Mouse (Mus musculus) forebrain, embryonic 14.5 days (tissue): Measurements from ENCODE around the gene Cdh18. TPM values are rescaled to one million over a fixed set of nuclear protein-coding genes. Genes with fewer than 3 reads are reported as not detected.

Source experiments
- ATAC-seq: fragments of 200-750 bp; cut with Nextera tagmentation; 2 replicates; pipeline ENCODE4 v1.8.0; 2017; ENCODE audit warnings: mild to moderate bottlenecking, moderate library complexity
- DNase-seq: peaks from one replicate; pipeline ENCODE4 v3.0.0-alpha.2; 2015; ENCODE audit warnings: low spot score
- H3K27ac ChIP-seq: fragments of 300-500 bp; sonication (generic); 2 replicates; pipeline ENCODE4 v1.5.1; 2014; ENCODE audit warnings: low read depth, mild to moderate bottlenecking, control low read depth, low read length, moderate library complexity
- H3K27me3 ChIP-seq: fragments of 300-500 bp; sonication (generic); replicated peaks from 2 replicates; pipeline ENCODE4 v1.6.1; 2014; ENCODE audit warnings: low read length, control low read depth, mixed read lengths; ENCODE audit not compliant: control insufficient read depth, insufficient read depth
- H3K36me3 ChIP-seq: fragments of 300-500 bp; sonication (generic); 2 replicates; pipeline ENCODE4 v1.6.1; 2014; ENCODE audit warnings: low read length, control low read depth; ENCODE audit not compliant: control insufficient read depth, insufficient read depth
- H3K4me1 ChIP-seq: fragments of 300-500 bp; sonication (generic); 2 replicates; pipeline ENCODE4 v1.6.1; 2014; ENCODE audit warnings: antibody characterized with exemption, low read length, control low read depth; ENCODE audit not compliant: control insufficient read depth, insufficient read depth
- H3K4me2 ChIP-seq: fragments of 300-500 bp; sonication (generic); 2 replicates; pipeline ENCODE4 v1.6.1; 2014; ENCODE audit warnings: mild to moderate bottlenecking, control low read depth, low read length
- H3K4me3 ChIP-seq: fragments of 300-500 bp; sonication (generic); 2 replicates; pipeline ENCODE4 v1.5.1; 2014; ENCODE audit warnings: low read depth, low read length, control low read depth
- H3K9ac ChIP-seq: fragments of 300-500 bp; sonication (generic); 2 replicates; pipeline ENCODE4 v1.6.1; 2014; ENCODE audit warnings: mild to moderate bottlenecking, low read length, control low read depth, moderate library complexity
- H3K9me3 ChIP-seq: fragments of 300-500 bp; sonication (generic); replicated peaks from 2 replicates; pipeline ENCODE4 v1.6.1; 2016; ENCODE audit warnings: low read length, control low read depth, mixed read lengths; ENCODE audit not compliant: control insufficient read depth
- WGBS: fragments of 180-500 bp; shearing (Covaris S2); extraction: QIAGEN DNeasy Blood & Tissue Kit; methylation state at CpG from one replicate; pipeline ENCODE4 v1.1.7; 2014; 5-methylcytosine and 5-hydroxymethylcytosine counted together
- polyA plus RNA-seq: library from polyadenylated mRNA; unstranded; fragments of >200 nt; fragmentation: Nextera tagmentation; extraction: Ambion mirVana; gene quantifications from 2 replicates; pipeline ENCODE4 v1.2.1, GENCODE M21; 2014

The Cdh18 gene
- polyA plus RNA-seq, 1 experiment from 2014 or later: 1.9 TPM

- Histone ChIP-seq H3K9me3 (no peaks in the 10 kb centered on the region), H3K27ac (no peak overlapping the region), H3K4me3 (no peak overlapping the region), H3K4me1 (no peaks in the 10 kb centered on the region), H3K9ac (no peak overlapping the region), H3K27me3 (no peaks in the 10 kb centered on the region), H3K36me3 (no peaks in the 10 kb centered on the region), H3K4me2 (no peak overlapping the region)
- ATAC-seq (no peak), DNase-seq (peak; percentile 1)
- WGBS: 64% methylated on average over 1 of the region's 1 CpGs
Measured at GRCm38 (mm10) chr15:22870679-22871078, 321.9 kb downstream of the Cdh18 start.

DNA sequence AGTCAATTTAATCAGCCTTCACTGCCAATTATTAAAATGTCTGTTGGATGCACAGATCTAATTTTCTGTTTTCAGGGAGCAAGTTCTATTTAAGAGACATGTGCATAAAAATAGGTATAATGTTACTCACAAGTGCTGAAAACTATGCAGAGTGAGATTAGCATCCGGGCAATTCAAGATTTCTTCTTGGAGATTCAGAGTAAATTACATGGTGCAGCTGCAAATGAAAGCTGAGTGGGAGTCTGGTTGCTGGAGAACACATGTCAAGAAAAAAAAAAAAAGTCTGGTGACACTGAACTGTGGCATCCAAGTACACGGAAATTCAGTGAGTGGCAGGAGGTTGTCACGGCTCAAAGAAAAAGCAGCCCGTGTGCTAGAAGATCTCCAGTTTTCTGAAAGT is 348.9 kb downstream of the Cdh18 start:
- 75% methylated on average over 4 of the region's 4 CpGs for WGBS
- Histone ChIP-seq H3K4me1 (no peaks in the 10 kb centered on the region), H3K27me3 (no peaks in the 10 kb centered on the region), H3K27ac (no peak overlapping the region), H3K4me2 (no peak overlapping the region), H3K9me3 (no peaks in the 10 kb centered on the region), H3K9ac (no peak overlapping the region), H3K36me3 (no peaks in the 10 kb centered on the region), H3K4me3 (no peak overlapping the region)
- DNase-seq: peak; percentile 10
- ATAC-seq: no peak

- H3K9ac ChIP-seq: no peak overlapping the region
- no peak overlapping the region for H3K4me2 ChIP-seq
- H3K27ac ChIP-seq: no peak overlapping the region
- H3K27me3 ChIP-seq: no peaks in the 10 kb centered on the region
- 76% methylated on average over 4 of the region's 4 CpGs for WGBS
- ATAC-seq (no peak), DNase-seq (no peak)
- H3K9me3 ChIP-seq: no peaks in the 10 kb centered on the region
- H3K36me3 ChIP-seq: no peaks in the 10 kb centered on the region
- no peaks in the 10 kb centered on the region for H3K4me1 ChIP-seq
- H3K4me3 ChIP-seq: no peak overlapping the region
Measured at GRCm38 (mm10) chr15:22898208-22898607, 349.4 kb downstream of the Cdh18 start.

DNA sequence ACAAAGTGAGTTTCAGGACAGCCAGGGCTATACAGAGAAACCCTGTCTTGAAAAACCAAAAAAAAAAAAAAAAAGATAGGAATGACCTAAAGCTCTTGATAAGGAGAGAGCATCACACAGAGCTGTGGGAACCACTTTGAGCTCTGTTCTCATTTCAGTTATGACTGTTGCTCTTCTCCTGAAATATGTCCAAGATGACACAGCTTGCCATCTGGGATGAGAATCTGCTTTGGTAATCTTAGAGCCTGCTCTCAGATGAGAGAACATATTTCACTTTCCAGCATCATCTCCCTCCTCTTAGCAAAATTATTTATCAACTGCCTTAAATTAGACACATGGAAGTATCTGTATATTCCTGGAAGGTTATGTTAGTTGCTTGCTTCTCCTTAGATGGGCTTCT is 365.6 kb downstream of the Cdh18 start:
- H3K36me3 ChIP-seq: no peaks in the 10 kb centered on the region
- no peaks in the 10 kb centered on the region for H3K27me3 ChIP-seq
- no peak overlapping the region for H3K9ac ChIP-seq
- H3K27ac ChIP-seq: no peak overlapping the region
- ATAC-seq: no peak
- no peak overlapping the region for H3K4me3 ChIP-seq
- no peaks in the 10 kb centered on the region for H3K9me3 ChIP-seq
- no peaks in the 10 kb centered on the region for H3K4me1 ChIP-seq
- H3K4me2 ChIP-seq: no peak overlapping the region
- DNase-seq: peak; percentile 44

DNA sequence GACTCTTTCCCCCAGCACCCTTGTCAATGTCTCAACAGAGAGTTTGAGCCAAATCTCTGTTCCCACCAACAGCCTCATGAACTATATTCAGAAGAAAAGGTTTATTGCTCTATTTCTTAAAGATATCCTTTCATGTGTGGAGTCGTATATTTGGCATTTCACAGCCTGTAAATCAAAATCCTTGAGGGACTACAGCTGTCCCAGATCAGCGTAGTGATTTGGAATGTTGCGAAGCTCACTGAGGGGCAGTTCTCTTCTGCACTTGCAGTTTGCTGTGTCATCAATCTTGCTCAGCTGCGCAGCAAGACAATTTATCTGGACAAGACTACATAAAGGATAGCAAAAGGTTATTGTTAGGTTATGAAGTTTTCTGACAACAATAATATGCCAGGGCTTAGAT is 385.5 kb downstream of the Cdh18 start:
- no peaks in the 10 kb centered on the region for H3K4me1 ChIP-seq
- H3K9ac ChIP-seq: no peak overlapping the region
- no peaks in the 10 kb centered on the region for H3K36me3 ChIP-seq
- H3K4me2 ChIP-seq: no peak overlapping the region
- no peak for DNase-seq
- no peak overlapping the region for H3K4me3 ChIP-seq
- no peaks in the 10 kb centered on the region for H3K9me3 ChIP-seq
- no peak overlapping the region for H3K27ac ChIP-seq
- no peak for ATAC-seq
- H3K27me3 ChIP-seq: no peaks in the 10 kb centered on the region
- 87% methylated on average over 4 of the region's 4 CpGs for WGBS

DNA sequence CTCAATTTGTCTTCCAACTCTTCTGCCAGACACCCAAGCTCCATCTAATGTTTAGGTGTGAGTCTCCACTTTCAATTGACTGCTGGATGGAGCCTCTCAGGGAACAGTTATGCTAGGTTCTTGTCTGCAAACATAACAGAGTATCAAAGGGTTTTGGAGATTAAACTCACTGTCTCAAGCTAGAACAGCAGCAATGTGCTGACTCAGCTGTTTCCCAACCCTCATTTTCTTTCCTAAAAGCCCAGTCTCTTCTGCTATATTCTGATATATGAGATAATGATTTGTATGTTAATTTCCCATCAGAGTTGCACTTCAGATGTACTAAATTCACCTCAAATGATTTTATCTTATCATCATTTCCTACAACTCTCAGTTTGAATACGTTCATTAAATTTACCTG is 398.4 kb downstream of the Cdh18 start:
- 90% methylated on average over 1 of the region's 1 CpGs for WGBS
- Histone ChIP-seq H3K27me3 (no peaks in the 10 kb centered on the region), H3K27ac (no peak overlapping the region), H3K4me1 (no peaks in the 10 kb centered on the region), H3K4me3 (no peak overlapping the region), H3K36me3 (no peaks in the 10 kb centered on the region), H3K4me2 (no peak overlapping the region), H3K9me3 (no peaks in the 10 kb centered on the region), H3K9ac (no peak overlapping the region)
- ATAC-seq: no peak
- DNase-seq: no peak

GRCm38 (mm10) chr15:22969424-22969823 is 420.6 kb downstream of the Cdh18 start:
- no peak overlapping the region for H3K27ac ChIP-seq
- no peaks in the 10 kb centered on the region for H3K9me3 ChIP-seq
- no peak for DNase-seq
- no peak overlapping the region for H3K4me3 ChIP-seq
- no peak overlapping the region for H3K9ac ChIP-seq
- no peak for ATAC-seq
- no peaks in the 10 kb centered on the region for H3K27me3 ChIP-seq
- WGBS: 70% methylated on average over 11 of the region's 11 CpGs
- H3K4me1 ChIP-seq: no peaks in the 10 kb centered on the region
- no peak overlapping the region for H3K4me2 ChIP-seq
- no peaks in the 10 kb centered on the region for H3K36me3 ChIP-seq

DNA sequence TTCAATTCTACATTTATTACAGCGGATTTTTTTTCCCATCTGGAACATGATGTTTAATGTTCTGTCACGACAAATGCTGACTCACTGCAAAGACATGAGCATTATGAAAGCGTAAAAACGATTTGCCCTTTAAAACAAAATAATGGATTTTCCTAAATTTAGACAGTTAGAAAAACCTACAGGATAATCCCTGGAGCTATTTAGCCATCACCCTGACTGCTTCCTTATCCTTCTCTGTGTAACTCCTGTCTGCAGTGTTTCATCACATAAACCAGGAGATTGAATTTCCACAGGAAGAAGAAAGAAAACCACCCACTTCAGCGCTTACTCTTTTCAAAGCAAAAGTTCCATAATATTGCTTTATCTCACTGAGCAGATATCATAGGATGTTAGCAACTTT is 431.3 kb downstream of the Cdh18 start:
- H3K9me3 ChIP-seq: no peaks in the 10 kb centered on the region
- H3K9ac ChIP-seq: no peak overlapping the region
- H3K36me3 ChIP-seq: no peaks in the 10 kb centered on the region
- no peak overlapping the region for H3K27ac ChIP-seq
- no peaks in the 10 kb centered on the region for H3K27me3 ChIP-seq
- 88% methylated on average over 5 of the region's 5 CpGs for WGBS
- no peak overlapping the region for H3K4me3 ChIP-seq
- no peaks in the 10 kb centered on the region for H3K4me1 ChIP-seq
- DNase-seq (no peak), ATAC-seq (no peak)
- H3K4me2 ChIP-seq: no peak overlapping the region

GRCm38 (mm10) chr15:22984647-22985046 is 435.8 kb downstream of the Cdh18 start:
- H3K4me3 ChIP-seq: no peak overlapping the region
- no peak overlapping the region for H3K4me2 ChIP-seq
- H3K27me3 ChIP-seq: no peaks in the 10 kb centered on the region
- no peaks in the 10 kb centered on the region for H3K36me3 ChIP-seq
- ATAC-seq (no peak), DNase-seq (peak; percentile 20)
- H3K27ac ChIP-seq: no peak overlapping the region
- no peaks in the 10 kb centered on the region for H3K9me3 ChIP-seq
- 79% methylated on average over 5 of the region's 5 CpGs for WGBS
- no peaks in the 10 kb centered on the region for H3K4me1 ChIP-seq
- H3K9ac ChIP-seq: no peak overlapping the region

DNA sequence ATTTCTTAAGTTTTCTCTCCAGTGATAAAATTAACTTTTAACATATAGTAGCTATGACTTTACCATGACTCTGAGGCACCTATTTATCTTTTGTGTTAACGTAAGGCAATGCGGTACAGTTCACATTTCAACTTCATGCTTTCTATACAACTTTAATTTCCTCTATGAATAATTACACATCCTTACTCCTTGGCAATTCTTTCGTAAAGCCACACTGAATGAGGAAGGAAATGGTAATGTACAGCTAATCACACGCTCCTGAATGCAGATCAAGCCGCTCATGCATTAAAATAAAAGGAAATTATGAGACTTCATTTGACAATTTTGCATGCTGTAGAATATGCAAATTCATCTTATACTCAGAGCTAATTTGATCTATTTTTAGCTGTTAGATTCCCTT is 467.9 kb downstream of the Cdh18 start:
- H3K4me1 ChIP-seq: no peaks in the 10 kb centered on the region

More for the DNA sequence above, 467.9 kb downstream of the Cdh18 start:
- no peak overlapping the region for H3K4me3 ChIP-seq
- no peak overlapping the region for H3K27ac ChIP-seq
- no peaks in the 10 kb centered on the region for H3K36me3 ChIP-seq
- ATAC-seq: no peak
- H3K9ac ChIP-seq: no peak overlapping the region
- H3K4me2 ChIP-seq: no peak overlapping the region
- peak; percentile 23 for DNase-seq
- H3K9me3 ChIP-seq: no peaks in the 10 kb centered on the region
- H3K27me3 ChIP-seq: no peaks in the 10 kb centered on the region
- 37% methylated on average over 5 of the region's 5 CpGs for WGBS
